Mouse (Mus musculus) embryonic facial prominence, embryonic 11.5 days (tissue): Measurements from ENCODE around the gene Pnpla3. TPM values are rescaled to one million over a fixed set of nuclear protein-coding genes. Genes with fewer than 3 reads are reported as not detected.

ENCODE experiments used
- ATAC-seq: fragments of 200-750 bp; cut with Nextera tagmentation; replicated peaks from 2 replicates; pipeline ENCODE4 v1.8.0; 2017; ENCODE audit warnings: low read depth; ENCODE audit not compliant: insufficient number of reproducible peaks, low FRiP score, low TSS enrichment
- DNase-seq: peaks from one replicate; pipeline ENCODE4 v3.0.0-alpha.2; 2015; ENCODE audit warnings: low spot score
- H3K27ac ChIP-seq: fragments of 300-500 bp; sonication (generic); replicated peaks from 2 replicates; pipeline ENCODE4 v1.5.1; 2014; ENCODE audit warnings: mild to moderate bottlenecking, low read depth, low read length, control low read depth
- H3K27me3 ChIP-seq: fragments of 300-500 bp; sonication (generic); 2 replicates; pipeline ENCODE4 v1.6.1; 2014; ENCODE audit warnings: mild to moderate bottlenecking, low read length, moderate library complexity, mixed read lengths; ENCODE audit not compliant: control insufficient read depth, insufficient read depth
- H3K36me3 ChIP-seq: fragments of 300-500 bp; sonication (generic); replicated peaks from 2 replicates; pipeline ENCODE4 v1.6.1; 2014; ENCODE audit warnings: low read depth, mild to moderate bottlenecking, low read length, moderate library complexity, mixed read lengths; ENCODE audit not compliant: control insufficient read depth, insufficient read depth
- H3K4me1 ChIP-seq: fragments of 300-500 bp; sonication (generic); 2 replicates; pipeline ENCODE4 v1.6.1; 2014; ENCODE audit warnings: low read length, mixed read lengths; ENCODE audit not compliant: control insufficient read depth, insufficient read depth
- H3K4me2 ChIP-seq: fragments of 300-500 bp; sonication (generic); 2 replicates; pipeline ENCODE4 v1.6.1; 2014; ENCODE audit warnings: low read depth, mild to moderate bottlenecking, control low read depth, low read length, moderate library complexity
- H3K4me3 ChIP-seq: fragments of 300-500 bp; sonication (generic); 2 replicates; pipeline ENCODE4 v1.5.1; 2014; ENCODE audit warnings: low read depth, low read length, control low read depth
- H3K9ac ChIP-seq: fragments of 300-500 bp; sonication (generic); replicated peaks from 2 replicates; pipeline ENCODE4 v1.6.1; 2014; ENCODE audit warnings: mild to moderate bottlenecking, control low read depth, low read length
- H3K9me3 ChIP-seq: fragments of 300-500 bp; sonication (generic); replicated peaks from 2 replicates; pipeline ENCODE4 v1.6.1; 2016; ENCODE audit warnings: mild to moderate bottlenecking, low read length, inconsistent platforms, mixed read lengths; ENCODE audit not compliant: control insufficient read depth
- WGBS: fragments of 180-500 bp; shearing (Covaris S2); extraction: QIAGEN DNeasy Blood & Tissue Kit; methylation state at CpG from one replicate; pipeline ENCODE4 v1.1.7; 2014; 5-methylcytosine and 5-hydroxymethylcytosine counted together
- polyA plus RNA-seq: library from polyadenylated mRNA; unstranded; fragments of >200 nt; fragmentation: Nextera tagmentation; extraction: Ambion mirVana; gene quantifications from 2 replicates; pipeline ENCODE4 v1.2.1, GENCODE M21; 2014

The Pnpla3 gene
- polyA plus RNA-seq, 1 experiment from 2014 or later = 0.79 TPM

DNA sequence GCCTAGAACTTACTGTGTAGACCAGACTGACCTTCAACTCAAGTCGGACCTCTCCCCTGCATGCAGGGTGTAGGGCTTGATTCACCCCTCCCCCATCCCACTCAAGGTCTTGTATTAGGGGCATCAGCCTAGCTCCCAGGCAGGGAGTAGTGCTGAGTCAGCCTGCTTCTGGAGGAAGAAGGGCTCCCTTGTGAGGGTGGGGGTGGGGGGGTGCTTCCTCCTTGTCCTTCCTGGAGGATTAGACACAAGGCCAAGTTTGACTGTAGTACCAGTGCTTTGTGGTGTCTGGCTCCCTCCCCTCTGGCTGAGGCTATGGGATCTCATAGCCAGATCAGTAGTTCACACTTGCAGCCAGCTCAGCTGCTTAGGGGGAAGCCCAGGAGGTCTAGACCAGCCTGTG, 16.3 kb downstream of the Pnpla3 start:
- H3K4me1 ChIP-seq = no peaks in the 10 kb centered on the region
- H3K36me3 ChIP-seq = no peaks in the 10 kb centered on the region
- no peaks in the 10 kb centered on the region for H3K9me3 ChIP-seq
- no peak overlapping the region for H3K4me2 ChIP-seq
- H3K4me3 ChIP-seq = no peak overlapping the region
- H3K27me3 ChIP-seq = no peaks in the 10 kb centered on the region
- H3K27ac ChIP-seq = no peak overlapping the region
- no peak for DNase-seq
- WGBS = 40% methylated on average over 1 of the region's 1 CpGs
- ATAC-seq = no peak
- H3K9ac ChIP-seq = no peak overlapping the region

DNA sequence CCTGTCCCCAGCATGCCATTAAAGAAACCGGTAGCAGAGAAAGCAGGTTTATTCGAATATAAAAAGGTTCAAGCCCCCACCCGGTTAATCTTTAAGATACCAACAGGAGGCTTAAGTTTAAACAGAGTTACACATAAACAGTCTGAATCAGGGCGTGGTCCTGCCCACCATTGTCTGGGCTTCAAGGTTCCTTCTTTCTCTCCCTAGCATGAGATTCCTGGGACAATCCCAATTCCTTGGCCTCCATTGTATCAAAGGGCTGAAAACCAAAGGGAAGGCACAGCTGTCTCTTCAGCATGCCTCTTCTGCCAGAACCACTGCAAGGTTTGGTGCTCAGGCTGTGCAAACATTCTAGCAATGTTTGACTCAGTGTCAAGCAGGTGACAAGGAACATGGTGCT, 18.6 kb downstream of the Pnpla3 start:
- WGBS = 54% methylated on average over 4 of the region's 4 CpGs

DNA sequence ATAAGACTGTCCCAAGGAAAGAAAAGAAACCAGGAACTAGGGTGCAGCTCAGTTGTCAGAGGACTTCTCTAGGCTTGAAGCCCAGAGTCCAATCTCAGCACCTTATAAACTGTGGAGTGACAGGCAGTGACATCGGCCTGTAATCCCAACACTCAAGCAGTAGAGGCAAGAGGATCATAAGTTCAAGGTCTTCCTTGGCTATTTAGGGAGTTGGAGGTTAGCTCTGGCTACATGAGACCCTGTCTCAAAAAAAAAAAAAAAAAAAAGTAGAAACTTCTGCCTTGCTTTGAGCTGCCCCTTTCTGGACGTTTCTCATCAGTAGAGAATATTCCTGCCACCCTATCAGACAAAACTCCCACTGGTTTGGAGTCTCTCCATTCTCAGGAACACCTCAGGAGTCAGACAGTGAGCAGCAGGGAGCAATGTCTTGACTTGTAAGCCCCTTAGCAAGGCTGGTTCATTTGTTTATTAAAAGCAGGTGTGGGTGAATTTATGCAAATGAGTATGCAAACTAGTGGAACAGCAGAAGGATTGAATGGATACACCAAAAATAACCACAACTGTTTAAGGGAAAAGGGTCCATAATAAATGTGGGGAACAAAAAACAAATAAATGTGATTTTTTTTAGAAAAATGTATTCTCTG, 21.4 kb downstream of the Pnpla3 start:
- Histone ChIP-seq H3K9me3 (no peaks in the 10 kb centered on the region), H3K36me3 (no peaks in the 10 kb centered on the region), H3K4me3 (no peak overlapping the region), H3K4me2 (no peak overlapping the region), H3K9ac (no peak overlapping the region), H3K27me3 (no peaks in the 10 kb centered on the region), H3K4me1 (0 out of 2 replicates have a peak, but pooled peaks cover 2% of the 10 kb centered on the region), H3K27ac (no peak overlapping the region)
- ATAC-seq (no peak), DNase-seq (no peak)
- 63% methylated on average over 2 of the region's 2 CpGs for WGBS

More for the DNA sequence above, 18.6 kb downstream of the Pnpla3 start:
- no peak overlapping the region for H3K27ac ChIP-seq
- H3K36me3 ChIP-seq = no peaks in the 10 kb centered on the region
- H3K9ac ChIP-seq = no peak overlapping the region
- DNase-seq (no peak), ATAC-seq (no peak)
- no peaks in the 10 kb centered on the region for H3K27me3 ChIP-seq
- no peaks in the 10 kb centered on the region for H3K9me3 ChIP-seq
- H3K4me1 ChIP-seq = no peaks in the 10 kb centered on the region
- H3K4me3 ChIP-seq = no peak overlapping the region
- H3K4me2 ChIP-seq = no peak overlapping the region

DNA sequence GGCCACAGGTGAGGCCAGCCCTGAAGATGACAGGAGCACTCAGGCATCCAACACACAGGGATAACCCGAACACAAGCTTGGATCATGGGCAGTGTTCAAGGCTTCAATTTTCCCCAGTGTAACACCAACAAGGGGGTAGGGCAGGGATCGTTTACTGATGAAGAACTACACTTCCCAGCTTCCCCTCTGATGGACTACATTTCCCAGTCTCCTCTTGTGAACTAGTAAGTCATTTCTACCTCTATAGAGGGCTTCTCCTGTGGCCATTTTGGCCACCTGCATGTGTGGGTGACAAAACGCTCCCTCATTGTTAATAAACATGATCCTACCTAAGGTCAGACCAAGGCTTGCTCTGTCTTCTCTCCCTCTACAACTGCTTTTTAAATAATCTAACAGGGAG, 22.2 kb downstream of the Pnpla3 start:
- Histone ChIP-seq H3K4me2 (no peak overlapping the region), H3K36me3 (no peaks in the 10 kb centered on the region), H3K4me3 (no peak overlapping the region), H3K27me3 (no peaks in the 10 kb centered on the region), H3K4me1 (0 out of 2 replicates have a peak, but pooled peaks cover 2% of the 10 kb centered on the region), H3K27ac (no peak overlapping the region), H3K9ac (no peak overlapping the region), H3K9me3 (no peaks in the 10 kb centered on the region)
- ATAC-seq = no peak
- 29% methylated on average over 3 of the region's 3 CpGs for WGBS
- DNase-seq = peak; percentile 49

DNA sequence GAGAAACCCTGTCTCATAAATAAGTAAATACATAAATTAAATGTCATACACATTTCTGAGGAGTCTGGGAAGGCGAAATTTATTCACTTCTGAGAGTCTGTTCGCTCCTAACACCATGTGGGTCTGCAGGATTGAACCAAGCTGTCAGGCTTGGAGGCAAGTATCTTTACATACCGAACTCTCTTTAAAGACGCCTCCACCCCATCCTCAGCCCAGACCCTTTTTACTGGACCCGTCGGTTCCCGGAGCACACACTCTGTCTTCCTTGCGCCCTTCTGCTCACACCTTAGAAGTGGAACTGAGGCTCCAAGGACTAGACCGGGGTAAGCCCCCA, 24.1 kb downstream of the Pnpla3 start:
- WGBS = 1% methylated on average over 9 of the region's 9 CpGs
- Histone ChIP-seq H3K9ac (peak overlapping the region; percentile 87), H3K36me3 (no peaks in the 10 kb centered on the region), H3K27me3 (no peaks in the 10 kb centered on the region), H3K27ac (peak overlapping the region; percentile 47; the same call in 1 of the 2 replicates), H3K4me2 (peak overlapping the region; percentile 64), H3K4me3 (peak overlapping the region; percentile 93), H3K9me3 (no peaks in the 10 kb centered on the region), H3K4me1 (0 out of 2 replicates have a peak, but pooled peaks cover 2% of the 10 kb centered on the region)
- DNase-seq (no peak), ATAC-seq (no peak; the same call in 1 of the 2 replicates)

DNA sequence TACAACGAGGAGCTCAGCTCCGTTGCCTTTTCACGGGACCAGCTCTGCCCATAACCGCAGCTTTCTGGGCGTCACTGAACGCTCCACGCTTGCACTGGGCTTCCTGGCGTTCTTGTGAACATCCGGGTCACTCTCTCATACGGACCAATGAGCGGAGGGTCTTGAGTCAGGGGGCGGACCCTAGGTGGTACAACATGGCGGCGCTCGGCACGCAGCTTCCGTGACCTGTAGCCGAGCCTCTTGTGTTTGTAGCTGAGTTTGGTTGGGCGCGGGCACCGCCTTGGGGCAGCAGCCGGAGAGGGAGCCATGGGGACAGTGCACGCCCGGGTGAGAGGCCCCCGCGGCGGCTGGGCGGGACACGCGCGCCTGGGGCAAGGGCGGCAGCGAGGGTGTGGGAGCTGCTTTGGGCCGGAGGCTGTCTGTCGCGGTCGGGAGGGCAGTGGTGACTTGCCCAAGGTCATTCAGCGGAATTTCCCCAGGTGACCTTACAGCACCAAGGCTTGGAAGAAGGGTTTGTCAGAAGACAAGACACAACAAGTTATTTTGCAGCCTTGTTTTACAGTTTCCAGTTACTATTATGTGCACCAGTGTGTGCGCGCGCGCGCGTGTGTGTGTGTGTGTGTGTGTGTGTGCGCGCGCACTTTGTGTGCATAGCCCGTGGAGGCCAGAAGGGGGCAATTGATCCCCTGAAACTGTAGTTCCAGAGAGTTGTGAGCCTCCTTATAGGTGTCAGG, 24.6 kb downstream of the Pnpla3 start, which contains the start of gene Samm50:
Gene Samm50, plus strand, starts transcription at position 184 of the 734 bp plus-strand sequence.
- DNase-seq (peak; percentile 96), ATAC-seq (peak; percentile 96)
- H3K36me3 ChIP-seq = no peaks in the 10 kb centered on the region
- peak within 1 kb of the TSS; percentile 64 for H3K4me2 ChIP-seq
- 0 out of 2 replicates have a peak, but pooled peaks cover 2% of the 10 kb centered on the region for H3K4me1 ChIP-seq
- peak within 1 kb of the TSS; percentile 87 for H3K9ac ChIP-seq
- H3K9me3 ChIP-seq = no peaks in the 10 kb centered on the region
- 7% methylated on average over 47 of the region's 48 CpGs for WGBS
- peak within 1 kb of the TSS; percentile 80 for H3K27ac ChIP-seq
- no peaks in the 10 kb centered on the region for H3K27me3 ChIP-seq
- H3K4me3 ChIP-seq = peak within 1 kb of the TSS; percentile 93

DNA sequence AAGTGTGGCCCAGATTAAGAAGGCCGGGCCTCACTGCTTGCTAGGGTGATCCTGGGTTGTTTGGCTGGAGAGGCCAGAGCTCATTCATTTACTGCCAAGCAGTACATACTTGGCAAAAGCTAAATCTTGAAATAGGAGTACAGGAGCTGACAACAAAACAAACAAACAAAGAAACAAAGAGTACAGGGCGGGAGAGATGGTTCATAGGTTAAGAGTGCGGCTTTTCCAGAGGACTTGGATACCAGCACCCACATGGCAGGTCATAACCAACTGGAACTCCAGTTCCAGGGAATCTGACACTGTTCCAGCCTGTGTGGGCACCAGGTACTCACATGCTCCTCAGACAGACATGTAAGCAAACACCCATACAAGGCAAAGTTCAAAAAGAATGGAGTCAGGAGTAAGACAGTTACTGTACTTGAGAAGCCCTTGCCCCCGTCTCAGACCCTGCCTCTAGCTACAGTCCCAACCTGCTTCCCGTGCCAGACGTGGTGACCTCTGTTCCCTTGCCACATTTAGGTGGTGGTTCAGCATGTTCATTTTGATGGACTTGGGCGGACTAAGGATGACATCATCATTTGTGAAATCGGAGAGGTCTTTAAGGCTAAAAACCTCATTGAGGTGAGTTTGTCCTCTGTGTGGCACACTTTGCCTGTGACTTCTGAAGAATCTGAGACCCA, 29.0 kb downstream of the Pnpla3 start:
- ATAC-seq (no peak), DNase-seq (no peak)
- Histone ChIP-seq H3K9me3 (no peaks in the 10 kb centered on the region), H3K4me3 (no peak overlapping the region), H3K9ac (no peak overlapping the region), H3K27ac (no peak overlapping the region), H3K4me1 (0 out of 2 replicates have a peak, but pooled peaks cover 2% of the 10 kb centered on the region), H3K4me2 (no peak overlapping the region), H3K36me3 (peaks cover 3% of the 10 kb centered on the region; the same call in 1 of the 2 replicates), H3K27me3 (no peaks in the 10 kb centered on the region)
- WGBS = 81% methylated on average over 8 of the region's 8 CpGs
